Mouse (Mus musculus) spleen, postnatal 10 days (tissue): ENCODE measurements around the gene Iqsec1.

Experiments
- DNase-seq, 2 experiments: peaks; one replicate each; pipeline ENCODE4 v3.0.0; 2021 to 2022; ENCODE audit warnings: low spot score in 2 of 2

The Iqsec1 gene

DNA sequence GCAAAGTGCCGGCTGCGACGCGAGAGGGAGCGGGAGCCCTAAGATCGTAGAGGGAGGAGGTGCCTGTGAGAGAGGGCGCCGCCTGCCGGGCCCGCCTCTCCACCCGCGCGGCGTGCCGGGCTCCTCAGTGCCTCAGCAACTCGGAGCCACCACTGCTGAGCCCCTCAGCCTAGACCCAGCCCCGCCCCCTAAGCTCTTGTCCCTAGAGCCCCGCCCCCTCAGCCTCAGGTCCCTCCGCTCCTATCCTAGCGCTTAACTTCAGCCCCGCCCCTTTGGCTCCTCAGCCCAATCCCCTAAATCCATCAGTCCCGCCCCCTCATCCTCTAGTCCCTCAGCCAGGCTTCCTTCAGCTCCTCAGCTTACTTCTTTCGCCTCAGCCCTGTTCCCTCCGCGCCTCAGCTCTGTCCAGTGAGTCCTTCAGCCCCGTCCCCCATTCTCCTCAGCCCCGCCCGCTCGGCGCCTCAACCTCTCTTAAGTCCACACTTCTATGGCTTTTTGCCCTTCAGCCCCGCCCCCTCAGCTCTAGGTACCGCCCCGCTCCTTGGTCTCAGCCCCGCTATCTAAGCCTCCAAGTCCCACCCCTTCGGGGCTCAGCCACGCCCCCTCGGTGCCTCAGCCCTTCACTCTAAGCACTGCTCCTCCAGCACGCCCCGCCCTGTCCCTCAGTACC lies at the start of gene Iqsec1:
Gene Iqsec1 (minus strand): TSS at position 38 of the 670 bp plus-strand sequence.
- peak; percentile 57 to 87 for DNase-seq

- no peak for DNase-seq
Measured at GRCm38 (mm10) chr6:91028256-91028655, 39.8 kb upstream of the Iqsec1 start.

- no peak for DNase-seq
Measured at GRCm38 (mm10) chr6:91020810-91021209, 32.3 kb upstream of the Iqsec1 start.

DNA sequence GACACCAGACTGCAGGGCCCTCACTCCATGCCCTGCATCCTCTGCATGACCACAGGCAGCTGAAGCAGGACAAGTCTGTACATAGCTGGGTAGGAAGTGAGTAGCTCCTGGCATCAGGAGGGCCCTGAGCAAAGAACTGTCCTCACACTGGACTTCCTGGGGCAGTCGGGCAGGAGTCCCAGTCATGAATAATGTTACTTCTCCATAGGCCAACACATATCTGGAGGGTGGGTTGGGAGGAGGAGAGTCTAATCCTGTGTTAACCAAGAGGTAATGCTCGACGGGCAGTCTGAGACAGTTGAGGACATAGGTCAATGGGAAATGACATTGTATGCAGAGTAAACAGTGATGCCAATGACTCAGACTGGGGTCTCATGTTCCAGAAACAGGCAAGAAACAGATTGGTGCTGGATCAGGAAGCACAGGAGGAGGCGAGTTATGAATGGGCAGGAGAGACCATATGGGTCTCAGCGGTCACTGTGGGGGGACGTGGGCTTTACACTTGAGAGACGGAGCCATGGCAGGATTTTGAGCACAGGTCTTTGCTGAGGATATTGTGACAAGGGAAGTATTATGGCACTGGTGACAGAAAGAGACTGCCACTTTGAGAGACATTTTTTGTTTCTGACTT lies 28.2 kb upstream of the Iqsec1 start:
- no peak for DNase-seq

DNA sequence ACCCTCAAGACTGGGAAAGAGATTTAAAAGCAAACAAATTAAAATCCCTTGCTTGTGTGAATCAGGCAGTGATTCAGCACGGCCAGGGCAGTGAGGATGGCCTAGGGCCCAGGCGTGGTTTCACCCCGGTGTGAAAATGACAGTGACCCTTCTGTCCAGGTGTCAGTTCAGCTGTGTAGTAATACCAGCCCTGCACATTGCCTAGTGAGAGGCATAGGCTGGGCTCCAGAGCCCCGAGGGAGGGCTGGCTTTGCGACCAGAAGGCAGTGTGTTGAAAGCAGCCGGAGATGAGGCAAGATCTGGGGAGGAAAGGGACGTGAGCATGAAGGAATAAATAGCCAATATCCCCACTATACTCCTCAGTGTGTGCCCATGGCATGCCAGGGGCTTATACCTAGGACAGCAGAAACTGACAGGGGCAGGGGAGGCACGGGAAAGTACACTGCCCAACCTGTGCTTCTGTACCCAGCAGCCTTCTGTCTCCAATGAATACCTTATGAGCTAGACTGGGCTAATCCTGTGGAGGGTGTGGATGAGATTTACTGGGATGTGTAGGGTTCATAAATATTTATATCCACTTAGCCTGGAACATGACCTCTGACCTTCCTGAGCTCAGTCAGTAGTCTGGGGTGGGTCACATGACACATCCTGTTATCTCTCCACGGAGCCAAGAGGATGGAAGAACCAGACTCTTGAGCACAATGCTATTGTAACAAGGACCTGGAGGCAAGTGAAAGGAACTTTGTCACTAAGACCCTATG lies 25.9 kb upstream of the Iqsec1 start:
- no peak for DNase-seq

GRCm38 (mm10) chr6:91012458-91012857 lies 24.0 kb upstream of the Iqsec1 start:
- no peak for DNase-seq

DNA sequence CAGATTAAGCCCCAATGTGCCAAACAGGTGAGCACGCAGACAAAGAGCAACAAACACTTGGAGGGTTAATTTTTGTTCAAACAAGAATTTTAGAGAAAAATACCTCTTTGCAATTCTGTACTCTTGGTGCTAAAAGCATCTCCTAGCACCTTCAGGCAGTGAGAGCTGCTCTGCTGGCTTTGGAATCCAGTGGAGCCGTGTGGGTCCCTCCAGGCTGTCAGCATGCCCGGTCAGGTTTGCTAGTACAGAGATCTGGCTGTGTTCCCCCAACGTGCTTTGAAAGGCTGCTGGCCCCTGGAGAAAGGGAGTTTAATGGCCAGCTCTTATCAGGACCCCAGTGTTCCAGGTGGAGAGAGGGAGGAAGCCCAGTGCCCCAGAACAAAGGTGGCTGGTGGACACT lies 23.1 kb upstream of the Iqsec1 start:
- DNase-seq, result no peak

DNA sequence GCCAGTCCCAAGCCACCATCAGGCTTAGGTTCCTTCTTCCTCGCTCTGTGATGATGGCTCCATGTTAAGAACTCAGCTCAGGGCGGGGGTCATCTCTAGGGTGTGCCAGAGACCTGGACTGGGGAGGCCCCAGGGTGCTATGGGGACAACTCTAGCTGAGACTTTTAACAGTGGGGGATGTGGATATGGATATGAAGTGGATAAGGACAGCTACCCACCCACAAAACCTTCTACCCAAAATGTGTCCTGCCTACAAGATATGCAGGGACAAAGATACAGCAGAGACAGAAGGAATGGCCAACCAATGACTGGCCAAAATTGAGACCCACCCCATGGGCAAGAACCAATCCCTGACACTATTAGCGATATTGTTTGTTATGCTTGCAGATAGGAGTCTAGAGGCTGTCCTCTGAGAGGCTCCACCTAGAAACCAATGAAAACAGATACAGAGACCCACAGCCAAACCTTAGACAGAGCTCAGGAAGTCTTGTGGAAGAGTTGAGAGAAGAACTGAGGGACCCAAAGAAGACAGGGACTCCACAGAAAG lies 19.9 kb upstream of the Iqsec1 start:
- DNase-seq, result no peak

- no peak for DNase-seq
Measured at GRCm38 (mm10) chr6:91007207-91007606, 18.7 kb upstream of the Iqsec1 start.

- no peak for DNase-seq
Measured at GRCm38 (mm10) chr6:91004157-91004556, 15.7 kb upstream of the Iqsec1 start.

DNA sequence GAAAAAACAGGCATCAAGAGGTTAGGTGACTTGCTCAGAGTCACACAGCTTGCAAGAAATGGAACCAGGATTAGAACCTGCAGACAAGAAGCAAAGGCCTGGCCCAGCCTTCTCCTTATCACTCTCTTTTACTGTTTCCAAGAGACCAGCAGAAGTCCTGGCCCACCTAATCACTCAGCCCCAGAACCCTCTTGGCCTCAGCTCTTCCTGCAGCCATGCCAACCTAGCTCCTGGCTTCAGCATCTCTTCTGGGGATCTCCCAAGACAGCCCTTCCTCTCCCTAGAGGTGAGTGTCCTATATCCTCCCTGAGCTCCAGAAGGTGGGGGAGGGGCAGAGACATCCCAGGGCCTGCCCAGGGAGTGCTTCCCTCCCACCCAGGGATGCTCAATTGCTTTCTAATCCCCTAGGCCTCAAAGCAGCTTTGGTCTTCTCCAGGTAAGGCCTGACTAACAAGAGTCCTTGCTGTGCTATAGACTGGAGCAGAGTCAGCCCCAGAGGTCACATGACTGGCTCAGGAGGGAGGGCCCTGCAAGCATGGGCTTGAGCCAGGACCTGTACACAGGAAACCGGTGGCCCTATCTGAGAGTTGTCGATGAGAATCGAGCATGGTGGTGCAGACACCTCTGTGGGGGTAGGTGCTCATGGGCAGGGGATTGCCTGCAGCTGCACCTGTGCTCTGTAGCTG lies 15.0 kb upstream of the Iqsec1 start:
- no peak for DNase-seq

GRCm38 (mm10) chr6:91001566-91001965 lies 13.1 kb upstream of the Iqsec1 start:
- no peak for DNase-seq

DNA sequence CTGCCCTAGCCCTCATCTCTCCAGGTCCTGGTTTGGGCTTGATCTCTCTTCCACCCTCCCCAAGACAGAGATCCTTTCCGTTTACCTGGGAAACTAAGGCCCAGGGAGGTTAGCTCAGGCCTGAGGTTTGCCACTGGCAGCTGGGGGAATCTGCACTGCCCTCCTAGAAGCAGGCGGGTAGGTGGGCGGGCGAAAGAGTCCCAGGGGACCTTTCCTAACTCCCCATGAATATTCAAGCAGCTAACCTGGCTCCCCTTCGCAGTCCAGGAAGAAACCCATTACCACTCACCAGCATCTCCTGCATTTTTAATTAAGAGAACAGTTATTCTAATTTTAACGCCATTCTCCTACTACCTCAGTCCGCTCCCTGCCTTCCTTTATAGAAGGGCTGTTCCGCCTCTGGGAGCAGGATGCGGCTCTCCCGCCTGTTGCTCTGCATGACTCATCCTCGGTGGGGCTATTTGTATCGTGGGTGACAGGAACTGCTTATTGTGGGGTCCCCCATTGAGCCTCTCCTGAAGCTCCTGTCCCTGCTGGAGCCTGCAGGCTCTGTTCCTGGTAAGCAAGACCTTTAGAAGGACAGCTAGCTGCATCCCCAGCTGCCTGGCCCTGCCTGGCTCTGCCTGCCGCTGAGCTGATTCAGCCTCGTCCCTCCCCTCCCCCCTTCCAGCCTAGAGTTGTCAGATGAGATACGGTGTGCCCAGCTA lies 12.5 kb upstream of the Iqsec1 start:
- no peak for DNase-seq

DNA sequence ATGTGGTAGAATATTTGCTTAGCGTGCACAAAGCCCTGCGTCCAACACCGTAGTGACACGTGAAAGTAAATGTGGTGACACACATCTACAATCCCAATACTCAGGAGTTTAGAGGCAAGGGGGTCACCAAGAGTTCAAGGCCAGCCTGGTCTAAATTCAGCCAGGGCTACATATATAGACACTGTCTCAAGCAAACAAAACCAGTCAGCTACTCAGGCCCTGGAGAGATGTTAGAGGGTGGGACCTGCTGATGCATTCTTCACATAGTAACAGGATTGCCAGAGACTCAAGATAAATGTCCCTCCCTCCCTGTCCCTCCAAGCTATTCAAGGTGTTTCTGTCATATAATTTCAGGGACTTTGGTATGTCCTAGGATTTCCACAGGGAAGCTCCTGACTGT lies 10.7 kb upstream of the Iqsec1 start:
- no peak for DNase-seq

GRCm38 (mm10) chr6:90997025-90997424 lies 8.5 kb upstream of the Iqsec1 start:
- DNase-seq, result no peak

GRCm38 (mm10) chr6:90996181-90996580 lies 7.7 kb upstream of the Iqsec1 start:
- DNase-seq, result no peak

- DNase-seq, result no peak
Measured at GRCm38 (mm10) chr6:90988299-90988625, 223 bp downstream of the Iqsec1 start.

- peak; percentile 19 to 29 for DNase-seq
Measured at GRCm38 (mm10) chr6:90987561-90988298, 755 bp downstream of the Iqsec1 start.

- DNase-seq, result no peak
Measured at GRCm38 (mm10) chr6:90984101-90984500, 4.4 kb downstream of the Iqsec1 start.

DNA sequence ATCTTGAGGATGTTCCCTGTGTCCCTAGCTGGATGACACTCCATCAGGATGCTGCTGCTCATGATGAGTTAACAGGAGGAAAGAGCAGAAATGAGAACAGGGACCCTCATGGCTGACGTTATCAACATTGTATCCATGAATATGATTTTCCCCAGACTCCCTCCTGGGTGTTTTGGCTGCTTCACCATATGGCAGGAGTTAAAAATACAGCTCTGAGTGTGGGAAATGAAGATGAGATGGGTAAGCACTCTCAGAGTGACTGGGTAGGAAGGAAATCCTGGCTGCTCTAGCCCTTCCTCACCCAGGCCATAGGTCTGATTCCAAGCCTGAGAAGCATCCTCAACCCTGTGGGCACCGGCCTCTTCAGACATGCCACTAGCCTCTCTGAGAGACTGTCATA lies 14.2 kb downstream of the Iqsec1 start:
- DNase-seq, result no peak

- no peak for DNase-seq
Measured at GRCm38 (mm10) chr6:90969341-90969871, 19.1 kb downstream of the Iqsec1 start.
